Mouse (Mus musculus) cerebellum, adult 2 months (tissue): ENCODE data around the gene Arpc2.

Experiments
- CTCF ChIP-seq: fragments of 200-500 bp; IDR thresholded peaks from 2 replicates; pipeline ENCODE4 v1.5.1; 2011; ENCODE audit warnings: low read depth, mild to moderate bottlenecking, control low read depth, low read length, moderate library complexity, borderline replicate concordance; ENCODE audit not compliant: insufficient read depth
- POLR2A ChIP-seq: fragments of 200-500 bp; IDR thresholded peaks from 2 replicates; pipeline ENCODE4 v1.6.1; 2011; ENCODE audit warnings: low read length, control low read depth, borderline replicate concordance; ENCODE audit not compliant: insufficient read depth

GRCm38 (mm10) chr1:74278988-74279387 is 43.1 kb downstream of the Arpc2 start:
- no peak for TF ChIP-seq CTCF
- TF ChIP-seq POLR2A = no peak
